Mouse (Mus musculus) CD4-positive, CD25-positive, alpha-beta regulatory T cell, adult 2 months (primary cell): ENCODE results near the gene Bcl3.

Experiments
- DNase-seq: peaks from one replicate; pipeline ENCODE4 v3.0.0-alpha.2; 2012; ENCODE audit warnings: low read depth, low spot score

Bcl3 gene

GRCm38 (mm10) chr7:19769434-19770374, 52.9 kb downstream of the Bcl3 start:
- DNase-seq: peak; percentile 49

- no peak for DNase-seq
Observed at GRCm38 (mm10) chr7:19769001-19769400, 53.6 kb downstream of the Bcl3 start.

GRCm38 (mm10) chr7:19768251-19768650, 54.3 kb downstream of the Bcl3 start:
- DNase-seq: no peak

GRCm38 (mm10) chr7:19764581-19764980, 58.0 kb downstream of the Bcl3 start:
- DNase-seq: no peak

DNA sequence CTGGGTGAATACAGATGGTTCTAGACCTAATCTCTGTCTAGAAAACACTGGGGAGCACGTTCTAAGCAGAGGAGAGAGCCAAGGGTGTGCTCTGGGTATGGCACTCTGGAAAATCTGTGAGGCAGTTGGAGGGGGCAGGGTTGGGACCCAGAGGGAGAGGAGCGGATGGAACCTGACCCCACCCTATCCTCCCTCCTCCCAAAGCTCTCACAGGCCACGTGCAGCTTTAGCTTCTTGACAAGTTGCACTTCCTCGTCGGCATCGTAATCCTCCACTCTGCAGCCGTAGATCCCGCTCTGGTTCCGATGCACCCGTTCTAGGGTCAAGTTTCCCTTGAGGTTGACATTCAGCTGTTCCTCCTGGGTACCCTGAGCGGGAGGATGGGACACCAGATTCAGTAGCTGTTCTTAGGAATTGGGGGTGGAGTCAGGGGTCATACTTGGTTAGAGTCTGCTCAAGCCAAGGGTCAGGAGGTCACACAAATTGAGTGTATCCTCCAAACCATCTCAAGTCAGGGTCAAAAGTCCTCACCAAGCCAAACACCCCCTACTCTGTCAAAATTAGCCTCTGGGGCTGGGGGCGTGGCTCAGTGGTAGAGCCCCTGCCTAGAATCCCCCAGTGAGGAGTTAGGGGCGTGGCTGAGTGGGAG, 58.6 kb downstream of the Bcl3 start:
- DNase-seq: no peak

DNA sequence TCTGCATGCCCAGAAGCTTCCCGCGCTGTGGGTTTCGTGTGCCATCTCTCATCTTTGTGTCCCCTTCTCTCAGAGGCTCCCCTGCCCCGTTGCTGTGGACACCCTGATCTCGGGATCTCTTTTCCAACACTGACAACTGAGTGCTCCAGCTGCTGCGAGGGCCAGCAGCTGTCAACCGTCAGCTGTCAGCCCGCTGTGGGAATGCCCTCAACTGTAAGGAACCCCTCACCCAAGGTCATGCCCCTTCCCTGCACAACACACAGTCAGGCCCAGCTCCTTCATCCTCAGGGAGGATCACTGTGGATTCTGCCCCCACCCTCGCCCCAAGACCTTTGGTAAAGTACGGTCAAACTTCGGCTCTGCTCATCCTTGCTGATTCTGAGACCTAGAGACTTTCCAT, 60.3 kb downstream of the Bcl3 start:
- DNase-seq: no peak

DNA sequence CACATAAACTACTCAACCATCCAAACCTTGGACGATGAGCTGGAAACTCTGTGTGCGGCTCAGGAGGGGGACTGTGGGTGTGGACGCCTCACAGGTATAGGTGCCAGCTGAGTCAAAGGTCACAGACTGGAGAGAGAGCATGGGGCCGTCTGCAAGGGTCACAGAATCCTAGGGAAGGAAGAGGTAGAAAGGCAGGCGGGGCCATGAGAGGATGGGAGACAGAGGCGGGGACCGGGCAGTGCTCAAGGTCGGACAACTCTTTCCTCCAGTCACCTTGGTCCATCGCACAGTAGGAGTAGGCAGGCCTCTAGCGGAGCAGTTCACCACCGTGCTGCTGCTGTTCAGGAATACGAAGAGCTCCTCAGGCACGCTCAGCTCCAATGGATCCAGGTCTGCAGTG, 62.5 kb downstream of the Bcl3 start:
- no peak for DNase-seq

- DNase-seq: no peak
Observed at GRCm38 (mm10) chr7:19758623-19759022, 63.9 kb downstream of the Bcl3 start.
